Mouse (Mus musculus) granulocyte monocyte progenitor cell, adult 5-6 weeks (primary cell): ENCODE data around the gene Spata31d1c. TPM values are rescaled to one million over a fixed set of nuclear protein-coding genes. Genes with fewer than 3 reads are reported as not detected.

Experiments used
- ATAC-seq: replicated peaks from 2 replicates; pipeline ENCODE4 v1.8.0; 2016; ENCODE audit warnings: mild to moderate bottlenecking, moderate TSS enrichment, inconsistent platforms; ENCODE audit not compliant: poor library complexity, severe bottlenecking
- total RNA-seq, 2 experiments: library from RNA; stranded (forward) in 1 of 2; stranded (reverse) in 1 of 2; fragments of 200-712, 200-1000 nt in 1 of 2; fragments of >200 nt in 1 of 2; fragmentation: Nextera tagmentation in 1 of 2; gene quantifications; 2 replicates each; pipeline ENCODE4 v1.2.3; 2014 to 2017

Gene Spata31d1c
- total RNA-seq (2014; fragmentation: Nextera tagmentation) (not detected in 2 replicates), total RNA-seq (2017) (not detected in 2 replicates)

DNA sequence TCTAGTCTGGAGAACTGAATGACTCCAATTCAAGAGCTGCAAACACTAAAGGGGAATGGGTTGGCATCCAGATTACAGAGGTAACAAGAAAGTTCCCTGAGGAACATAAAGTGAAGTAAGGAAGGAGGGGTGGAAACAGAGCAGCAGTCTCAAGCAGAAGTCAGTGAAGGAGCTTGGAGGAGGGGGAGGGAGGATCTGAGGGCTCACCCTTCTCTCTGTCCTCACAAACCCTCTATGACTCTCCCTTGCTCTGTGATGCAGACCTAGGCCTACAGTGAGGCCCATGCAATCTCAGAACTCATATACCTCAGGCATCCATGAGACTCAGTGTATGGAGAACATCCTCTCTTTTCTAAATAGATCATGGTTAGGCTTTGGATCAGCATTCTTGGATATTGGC is at the start of gene Spata31d1c:
TSS of gene Spata31d1c (plus strand) at position 301 of the 400 bp plus-strand sequence.
- no peak for ATAC-seq

GRCm38 (mm10) chr13:64988828-64989227 is 44.0 kb upstream of the Spata31d1c start:
- ATAC-seq, result no peak

- no peak for ATAC-seq
Measured at GRCm38 (mm10) chr13:65005414-65005813, 27.4 kb upstream of the Spata31d1c start.

DNA sequence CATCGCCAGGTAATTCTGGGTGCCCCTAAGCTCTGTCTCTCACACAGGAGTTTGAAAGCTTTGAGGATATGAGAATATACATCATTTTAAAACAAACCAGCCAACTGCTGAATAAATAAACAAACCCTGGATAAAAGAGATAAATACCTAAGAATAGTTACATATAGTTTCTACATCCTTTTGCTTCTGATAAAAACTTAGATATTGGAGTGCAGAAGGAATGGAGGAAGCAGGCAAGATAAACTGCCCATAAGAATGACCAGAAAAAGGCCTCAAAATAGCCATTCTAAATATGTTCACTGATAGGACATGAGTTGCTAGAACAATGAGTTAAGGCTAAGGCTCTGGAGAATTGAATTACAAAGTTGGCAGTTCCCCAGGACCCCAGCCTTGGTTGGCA is 26.1 kb upstream of the Spata31d1c start:
- no peak for ATAC-seq

DNA sequence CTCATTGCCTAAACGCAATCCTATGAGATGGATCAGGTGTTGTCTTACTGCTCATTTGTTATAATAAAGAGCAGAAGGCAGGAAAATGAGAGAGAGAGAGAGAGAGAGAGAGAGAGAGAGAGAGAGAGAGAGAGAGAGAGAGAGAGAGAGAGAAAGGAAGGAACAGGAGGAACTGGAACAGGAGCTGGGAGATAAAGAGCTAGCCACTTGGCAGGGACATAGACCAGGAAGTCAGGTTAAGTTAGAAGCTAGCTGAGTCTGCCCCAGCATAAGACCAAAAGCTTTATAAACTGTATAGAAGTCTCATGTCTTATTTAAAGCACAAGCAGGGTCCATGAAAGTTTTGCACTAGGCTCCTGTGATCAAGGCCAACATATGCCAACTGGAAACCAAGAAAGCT is 24.9 kb upstream of the Spata31d1c start:
- ATAC-seq, result no peak

DNA sequence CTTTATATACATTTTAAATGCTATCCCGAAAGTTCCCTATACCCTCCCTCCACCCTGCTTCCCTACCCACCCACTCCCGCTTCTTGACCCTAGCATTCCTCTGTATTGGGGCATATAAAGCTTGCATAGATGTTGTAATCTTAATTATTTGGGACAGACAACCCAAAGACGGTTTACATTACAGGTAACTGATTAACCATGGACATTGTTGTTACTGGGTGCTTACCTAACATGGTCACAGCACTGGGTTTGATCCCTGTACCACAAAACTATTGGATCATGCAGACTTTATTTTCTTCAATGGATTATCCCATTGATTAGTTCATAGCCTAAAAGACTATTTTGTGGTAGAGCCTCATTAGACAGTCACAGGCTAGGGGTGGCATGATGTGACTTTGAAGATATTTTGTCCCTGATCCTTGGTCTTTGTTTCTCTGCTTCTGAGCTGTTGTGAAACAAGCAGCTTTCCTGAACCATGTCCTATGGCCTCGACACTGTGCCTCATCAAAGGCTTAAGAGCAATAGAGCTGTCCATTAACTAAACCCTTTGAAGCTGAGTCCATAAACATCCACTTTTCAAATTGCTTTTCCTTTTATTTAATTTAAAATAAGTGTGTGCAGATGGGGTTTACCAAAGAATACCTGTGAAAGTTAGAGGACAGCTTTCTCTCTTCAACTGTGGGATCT is 21.7 kb upstream of the Spata31d1c start:
- no peak for ATAC-seq

DNA sequence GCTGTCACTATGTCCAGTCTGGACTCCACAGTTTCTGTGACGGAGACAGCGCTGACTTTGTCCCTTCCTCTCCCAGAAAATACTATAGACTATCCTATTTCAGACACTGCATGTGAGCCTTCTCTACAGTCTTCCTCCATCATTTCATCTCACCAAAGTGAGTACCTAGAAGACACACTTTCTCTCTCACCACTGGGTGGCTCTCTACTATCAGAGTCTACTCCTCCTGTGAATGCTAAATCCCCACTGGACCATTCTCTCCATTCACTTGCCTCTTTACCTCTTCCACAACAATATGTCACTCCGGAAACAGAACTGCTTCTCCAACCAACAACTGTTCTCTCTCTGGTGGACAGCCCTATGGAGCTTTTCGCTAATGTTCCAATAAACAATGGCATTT is 2.2 kb downstream of the Spata31d1c start:
- ATAC-seq, result peak; percentile 89

- ATAC-seq, result no peak
Measured at GRCm38 (mm10) chr13:65052660-65053059, 19.8 kb downstream of the Spata31d1c start, which contains the start of gene Prss47. Gene Prss47 (minus strand): TSS chr13:65052760.

GRCm38 (mm10) chr13:65069969-65070368 is 37.1 kb downstream of the Spata31d1c start:
- ATAC-seq, result peak; percentile 59; the same call in 1 of the 2 replicates

Other genes with a start within 250 kb of the Spata31d1c start
- not detected in 2 replicates for gene Cntnap3, start 129.1 kb upstream of the Spata31d1c start, total RNA-seq (2014; fragmentation: Nextera tagmentation)
- not detected in 2 replicates for gene Cntnap3, start 129.1 kb upstream of the Spata31d1c start, total RNA-seq (2017)
- gene Spata31, start 115.7 kb upstream of the Spata31d1c start, total RNA-seq (2014; fragmentation: Nextera tagmentation), result not detected in 2 replicates
- not detected in 2 replicates for gene Spata31, start 115.7 kb upstream of the Spata31d1c start, total RNA-seq (2017)
- not detected in 2 replicates for gene Prss47, start 19.7 kb downstream of the Spata31d1c start, total RNA-seq (2014; fragmentation: Nextera tagmentation)
- gene Prss47, start 19.7 kb downstream of the Spata31d1c start, total RNA-seq (2017), result not detected in 2 replicates
- 46.0 and 55.2 TPM in 2 replicates for gene Mfsd14b, start 79.9 kb downstream of the Spata31d1c start, total RNA-seq (2014; fragmentation: Nextera tagmentation)
- 79.6 and 108 TPM in 2 replicates for gene Mfsd14b, start 79.9 kb downstream of the Spata31d1c start, total RNA-seq (2017)
- not detected in 2 replicates for gene Olfr465-ps1, start 105.0 kb downstream of the Spata31d1c start, total RNA-seq (2014; fragmentation: Nextera tagmentation)
- gene Olfr465-ps1, start 105.0 kb downstream of the Spata31d1c start, total RNA-seq (2017), result not detected in 2 replicates
- not detected in 2 replicates for gene Olfr466, start 117.2 kb downstream of the Spata31d1c start, total RNA-seq (2014; fragmentation: Nextera tagmentation)
- not detected in 2 replicates for gene Olfr466, start 117.2 kb downstream of the Spata31d1c start, total RNA-seq (2017)
- not detected in 2 replicates for gene Nlrp4f, start 172.9 kb downstream of the Spata31d1c start, total RNA-seq (2014; fragmentation: Nextera tagmentation)
- not detected in 2 replicates for gene Nlrp4f, start 172.9 kb downstream of the Spata31d1c start, total RNA-seq (2017)
- not detected in 2 replicates for gene Gm10775, start 226.5 kb downstream of the Spata31d1c start, total RNA-seq (2014; fragmentation: Nextera tagmentation)
- gene Gm10775, start 226.5 kb downstream of the Spata31d1c start, total RNA-seq (2017), result not detected in 2 replicates
- gene Zfp369, start 245.8 kb downstream of the Spata31d1c start, total RNA-seq (2014; fragmentation: Nextera tagmentation), result 34.1 and 67.7 TPM in 2 replicates
- 38.7 and 47.5 TPM in 2 replicates for gene Zfp369, start 245.8 kb downstream of the Spata31d1c start, total RNA-seq (2017)